Mouse (Mus musculus) small intestine, adult 2 months (tissue): Measurements from ENCODE around the gene Stoml2.

Source experiments
- CTCF ChIP-seq: fragments of 200-500 bp; IDR thresholded peaks from 2 replicates; pipeline ENCODE4 v1.5.1; 2012; ENCODE audit warnings: low read depth, mild to moderate bottlenecking, control low read depth, inconsistent platforms, low read length, moderate library complexity, mixed read lengths; ENCODE audit not compliant: insufficient replicate concordance, insufficient read length; ENCODE audit errors: extremely low read depth
- POLR2A ChIP-seq: fragments of 200-500 bp; IDR thresholded peaks from 2 replicates; pipeline ENCODE4 v1.6.1; 2012; ENCODE audit warnings: low read depth, mild to moderate bottlenecking, control low read depth, inconsistent platforms, low read length, moderate library complexity

GRCm38 (mm10) chr4:43037860-43038566 is 6.5 kb upstream of the Stoml2 start:
- TF ChIP-seq CTCF (no peak), POLR2A (no peak)
